Comparison of ENCODE assay signal across 12 mouse cellular contexts in the genomic region with DNA sequence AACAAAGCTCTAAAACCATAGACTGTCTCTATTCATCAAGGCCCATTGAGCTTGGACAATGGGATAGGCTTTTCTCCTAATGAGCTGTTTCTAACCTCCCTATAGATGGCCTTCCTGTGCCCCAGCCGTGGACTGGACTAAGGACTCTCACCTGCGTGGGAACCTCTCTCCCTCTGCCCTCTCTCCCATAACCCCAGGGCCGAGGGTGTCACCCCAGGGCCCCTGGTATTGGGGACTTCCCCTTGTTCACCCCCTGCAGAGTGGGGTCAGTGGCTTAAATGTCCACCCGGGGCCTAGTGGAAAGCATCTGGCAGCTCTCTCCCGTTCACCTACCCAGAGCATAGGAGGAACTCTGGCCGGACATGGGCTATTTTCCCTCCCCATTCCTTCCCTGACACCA.
"Had no signal": no experiment of that assay in that cellular context is flagged by ENCODE, and none has a peak within 500 bp of the region (broad histone marks: within the 10 kb centered on the region; RNA-seq: fewer than 3 reads in every experiment).

No protein-coding gene starts in this region.

- DNase-seq: retina, postnatal 1 day; right cerebral cortex, adult 18-20 months; right cerebral cortex, postnatal 14 days; right cerebral cortex, postnatal 25 days; right cerebral cortex, postnatal 4 days; spleen, adult 18-20 months; thymus, adult 18-20 months; thymus, adult 2 months; thymus, postnatal 14 days; thymus, postnatal 25 days; thymus, postnatal 36 days; thymus, postnatal 4 days had no signal
